Mouse (Mus musculus) embryonic facial prominence, embryonic 11.5 days (tissue): Measurements from ENCODE around the gene Chid1. TPM values are rescaled to one million over a fixed set of nuclear protein-coding genes. Genes with fewer than 3 reads are reported as not detected.

ENCODE experiments used
- ATAC-seq: fragments of 200-750 bp; cut with Nextera tagmentation; replicated peaks from 2 replicates; pipeline ENCODE4 v1.8.0; 2017; ENCODE audit warnings: low read depth; ENCODE audit not compliant: insufficient number of reproducible peaks, low FRiP score, low TSS enrichment
- DNase-seq: peaks from one replicate; pipeline ENCODE4 v3.0.0-alpha.2; 2015; ENCODE audit warnings: low spot score
- H3K27ac ChIP-seq: fragments of 300-500 bp; sonication (generic); replicated peaks from 2 replicates; pipeline ENCODE4 v1.5.1; 2014; ENCODE audit warnings: mild to moderate bottlenecking, low read depth, low read length, control low read depth
- H3K27me3 ChIP-seq: fragments of 300-500 bp; sonication (generic); 2 replicates; pipeline ENCODE4 v1.6.1; 2014; ENCODE audit warnings: mild to moderate bottlenecking, low read length, moderate library complexity, mixed read lengths; ENCODE audit not compliant: control insufficient read depth, insufficient read depth
- H3K36me3 ChIP-seq: fragments of 300-500 bp; sonication (generic); replicated peaks from 2 replicates; pipeline ENCODE4 v1.6.1; 2014; ENCODE audit warnings: low read depth, mild to moderate bottlenecking, low read length, moderate library complexity, mixed read lengths; ENCODE audit not compliant: control insufficient read depth, insufficient read depth
- H3K4me1 ChIP-seq: fragments of 300-500 bp; sonication (generic); 2 replicates; pipeline ENCODE4 v1.6.1; 2014; ENCODE audit warnings: low read length, mixed read lengths; ENCODE audit not compliant: control insufficient read depth, insufficient read depth
- H3K4me2 ChIP-seq: fragments of 300-500 bp; sonication (generic); 2 replicates; pipeline ENCODE4 v1.6.1; 2014; ENCODE audit warnings: low read depth, mild to moderate bottlenecking, control low read depth, low read length, moderate library complexity
- H3K4me3 ChIP-seq: fragments of 300-500 bp; sonication (generic); 2 replicates; pipeline ENCODE4 v1.5.1; 2014; ENCODE audit warnings: low read depth, low read length, control low read depth
- H3K9ac ChIP-seq: fragments of 300-500 bp; sonication (generic); replicated peaks from 2 replicates; pipeline ENCODE4 v1.6.1; 2014; ENCODE audit warnings: mild to moderate bottlenecking, control low read depth, low read length
- H3K9me3 ChIP-seq: fragments of 300-500 bp; sonication (generic); replicated peaks from 2 replicates; pipeline ENCODE4 v1.6.1; 2016; ENCODE audit warnings: mild to moderate bottlenecking, low read length, inconsistent platforms, mixed read lengths; ENCODE audit not compliant: control insufficient read depth
- WGBS: fragments of 180-500 bp; shearing (Covaris S2); extraction: QIAGEN DNeasy Blood & Tissue Kit; methylation state at CpG from one replicate; pipeline ENCODE4 v1.1.7; 2014; 5-methylcytosine and 5-hydroxymethylcytosine counted together
- polyA plus RNA-seq: library from polyadenylated mRNA; unstranded; fragments of >200 nt; fragmentation: Nextera tagmentation; extraction: Ambion mirVana; gene quantifications from 2 replicates; pipeline ENCODE4 v1.2.1, GENCODE M21; 2014

The Chid1 gene
- polyA plus RNA-seq, 1 experiment from 2014 or later = 25.8 TPM

GRCm38 (mm10) chr7:141525580-141525925, 14.1 kb downstream of the Chid1 start:
- 85% methylated on average over 4 of the region's 4 CpGs for WGBS
- H3K4me2 ChIP-seq = no peak overlapping the region
- H3K4me3 ChIP-seq = no peak overlapping the region
- no peak for DNase-seq
- H3K9me3 ChIP-seq = no peaks in the 10 kb centered on the region
- ATAC-seq = no peak
- no peak overlapping the region for H3K27ac ChIP-seq
- H3K36me3 ChIP-seq = no peaks in the 10 kb centered on the region; the same call in 1 of the 2 replicates
- no peaks in the 10 kb centered on the region for H3K27me3 ChIP-seq
- no peak overlapping the region for H3K9ac ChIP-seq
- no peaks in the 10 kb centered on the region for H3K4me1 ChIP-seq

GRCm38 (mm10) chr7:141524760-141525579, 14.7 kb downstream of the Chid1 start:
- no peak overlapping the region for H3K27ac ChIP-seq
- DNase-seq = peak; percentile 77
- H3K9ac ChIP-seq = no peak overlapping the region
- peak; percentile 60 for ATAC-seq
- H3K27me3 ChIP-seq = no peaks in the 10 kb centered on the region
- H3K4me2 ChIP-seq = no peak overlapping the region
- no peaks in the 10 kb centered on the region for H3K4me1 ChIP-seq
- H3K36me3 ChIP-seq = no peaks in the 10 kb centered on the region; the same call in 1 of the 2 replicates
- no peak overlapping the region for H3K4me3 ChIP-seq
- no peaks in the 10 kb centered on the region for H3K9me3 ChIP-seq
- WGBS = 51% methylated on average over 6 of the region's 6 CpGs

- H3K27me3 ChIP-seq = no peaks in the 10 kb centered on the region
- no peaks in the 10 kb centered on the region; the same call in 1 of the 2 replicates for H3K36me3 ChIP-seq
- H3K9ac ChIP-seq = no peak overlapping the region
- WGBS = 80% methylated on average over 4 of the region's 4 CpGs
- no peak overlapping the region for H3K27ac ChIP-seq
- H3K9me3 ChIP-seq = no peaks in the 10 kb centered on the region
- DNase-seq (no peak), ATAC-seq (no peak)
- no peaks in the 10 kb centered on the region for H3K4me1 ChIP-seq
- no peak overlapping the region for H3K4me2 ChIP-seq
- H3K4me3 ChIP-seq = no peak overlapping the region
Observed at GRCm38 (mm10) chr7:141524271-141524670, 15.4 kb downstream of the Chid1 start.

GRCm38 (mm10) chr7:141523007-141523406, 16.6 kb downstream of the Chid1 start:
- no peak for ATAC-seq
- no peak overlapping the region for H3K27ac ChIP-seq
- no peak overlapping the region for H3K4me3 ChIP-seq
- no peaks in the 10 kb centered on the region for H3K4me1 ChIP-seq
- H3K9me3 ChIP-seq = no peaks in the 10 kb centered on the region
- 54% methylated on average over 4 of the region's 4 CpGs for WGBS
- no peak overlapping the region for H3K4me2 ChIP-seq
- DNase-seq = no peak
- H3K27me3 ChIP-seq = no peaks in the 10 kb centered on the region
- no peak overlapping the region for H3K9ac ChIP-seq
- H3K36me3 ChIP-seq = no peaks in the 10 kb centered on the region; the same call in 1 of the 2 replicates

- H3K4me1 ChIP-seq = no peaks in the 10 kb centered on the region
- ATAC-seq (no peak), DNase-seq (no peak)
- no peaks in the 10 kb centered on the region for H3K27me3 ChIP-seq
- no peak overlapping the region for H3K4me2 ChIP-seq
- H3K4me3 ChIP-seq = no peak overlapping the region
- no peaks in the 10 kb centered on the region for H3K9me3 ChIP-seq
- no peaks in the 10 kb centered on the region; the same call in 1 of the 2 replicates for H3K36me3 ChIP-seq
- no peak overlapping the region for H3K27ac ChIP-seq
- 45% methylated on average over 1 of the region's 1 CpGs for WGBS
- H3K9ac ChIP-seq = no peak overlapping the region
Observed at GRCm38 (mm10) chr7:141519795-141520194, 19.9 kb downstream of the Chid1 start.

GRCm38 (mm10) chr7:141518926-141519325, 20.7 kb downstream of the Chid1 start:
- H3K27me3 ChIP-seq = no peaks in the 10 kb centered on the region
- ATAC-seq (no peak), DNase-seq (no peak)
- no peaks in the 10 kb centered on the region; the same call in 1 of the 2 replicates for H3K36me3 ChIP-seq
- WGBS = 71% methylated on average over 3 of the region's 3 CpGs
- no peaks in the 10 kb centered on the region for H3K4me1 ChIP-seq
- no peak overlapping the region for H3K4me2 ChIP-seq
- H3K9ac ChIP-seq = no peak overlapping the region
- no peaks in the 10 kb centered on the region for H3K9me3 ChIP-seq
- no peak overlapping the region for H3K4me3 ChIP-seq
- H3K27ac ChIP-seq = no peak overlapping the region

GRCm38 (mm10) chr7:141518296-141518695, 21.4 kb downstream of the Chid1 start:
- no peak overlapping the region for H3K4me3 ChIP-seq
- DNase-seq (no peak), ATAC-seq (no peak)
- no peaks in the 10 kb centered on the region for H3K27me3 ChIP-seq
- H3K9ac ChIP-seq = no peak overlapping the region
- no peaks in the 10 kb centered on the region; the same call in 1 of the 2 replicates for H3K36me3 ChIP-seq
- H3K9me3 ChIP-seq = no peaks in the 10 kb centered on the region
- H3K4me1 ChIP-seq = no peaks in the 10 kb centered on the region
- no peak overlapping the region for H3K4me2 ChIP-seq
- WGBS = 89% methylated on average over 5 of the region's 5 CpGs
- H3K27ac ChIP-seq = no peak overlapping the region

GRCm38 (mm10) chr7:141517638-141518037, 22.0 kb downstream of the Chid1 start:
- no peaks in the 10 kb centered on the region; the same call in 1 of the 2 replicates for H3K36me3 ChIP-seq
- no peaks in the 10 kb centered on the region for H3K27me3 ChIP-seq
- H3K4me2 ChIP-seq = no peak overlapping the region
- 85% methylated on average over 4 of the region's 4 CpGs for WGBS
- H3K4me3 ChIP-seq = no peak overlapping the region
- no peaks in the 10 kb centered on the region for H3K9me3 ChIP-seq
- DNase-seq = no peak
- H3K9ac ChIP-seq = no peak overlapping the region
- no peak for ATAC-seq
- H3K27ac ChIP-seq = no peak overlapping the region
- no peaks in the 10 kb centered on the region for H3K4me1 ChIP-seq
